Mouse (Mus musculus) lung, postnatal 25 days (tissue): ENCODE results near the gene Tex261.
"Not testable (repeated sequence)": the region's sequence is repeated elsewhere in the genome, so short reads cannot be mapped to it uniquely, and the experiment has no call there.

Source experiments
- DNase-seq: peaks from one replicate; pipeline ENCODE4 v3.0.0; 2022; ENCODE audit warnings: low spot score

The Tex261 gene

DNA sequence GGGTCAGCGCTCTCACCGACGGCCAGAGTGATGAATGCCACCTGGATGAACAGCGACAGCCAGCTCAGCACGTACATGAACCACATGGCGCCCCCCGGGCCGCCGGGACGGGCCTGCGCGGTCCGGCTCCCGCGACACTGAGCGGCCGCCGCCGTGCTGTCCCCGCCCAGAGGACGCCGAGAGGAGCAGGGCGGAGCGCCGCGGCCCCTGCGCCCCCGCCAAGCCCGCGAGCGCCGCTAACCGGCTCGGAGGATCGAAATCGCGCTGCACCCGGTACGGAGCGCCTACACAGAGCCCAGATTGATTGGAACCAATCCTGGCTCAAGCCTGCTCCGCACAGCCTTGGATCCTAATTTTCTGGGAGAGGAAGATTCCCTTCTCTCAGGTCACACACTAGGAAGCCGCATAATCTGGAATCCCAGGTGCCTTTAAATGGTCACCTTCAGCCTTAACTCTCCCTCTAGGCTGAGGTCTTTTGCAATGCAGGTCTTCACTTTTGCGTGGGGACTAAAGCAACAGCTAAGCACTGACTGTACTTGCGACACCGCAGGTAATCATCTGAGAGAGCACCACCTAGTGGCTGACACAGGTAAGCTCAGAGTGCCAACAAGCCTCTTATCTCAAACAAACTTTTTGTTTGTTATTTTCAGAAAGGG is at the start of gene Tex261:
Tex261 (minus strand) TSS at position 176 of the 656 bp plus-strand sequence.
- DNase-seq = peak; percentile 91

DNA sequence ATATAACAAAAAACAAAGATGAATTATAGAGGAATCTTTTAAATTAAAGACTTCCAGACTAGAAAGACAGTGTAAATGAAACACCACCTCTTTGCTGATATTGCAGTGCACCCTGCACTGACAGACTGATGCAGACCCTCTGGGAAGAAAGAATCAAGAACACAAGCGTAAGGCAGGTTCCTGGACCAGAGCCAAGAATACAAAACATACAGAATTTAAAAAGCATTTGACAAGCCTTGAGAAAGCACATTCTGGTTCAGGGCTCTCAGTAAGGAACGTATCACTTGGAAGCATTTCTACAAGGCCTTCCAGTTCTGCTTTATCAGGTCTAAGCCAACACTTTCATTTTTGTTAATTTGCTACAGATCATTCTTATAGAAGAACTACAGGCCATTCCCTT is 46.2 kb upstream of the Tex261 start:
- DNase-seq = no peak

DNA sequence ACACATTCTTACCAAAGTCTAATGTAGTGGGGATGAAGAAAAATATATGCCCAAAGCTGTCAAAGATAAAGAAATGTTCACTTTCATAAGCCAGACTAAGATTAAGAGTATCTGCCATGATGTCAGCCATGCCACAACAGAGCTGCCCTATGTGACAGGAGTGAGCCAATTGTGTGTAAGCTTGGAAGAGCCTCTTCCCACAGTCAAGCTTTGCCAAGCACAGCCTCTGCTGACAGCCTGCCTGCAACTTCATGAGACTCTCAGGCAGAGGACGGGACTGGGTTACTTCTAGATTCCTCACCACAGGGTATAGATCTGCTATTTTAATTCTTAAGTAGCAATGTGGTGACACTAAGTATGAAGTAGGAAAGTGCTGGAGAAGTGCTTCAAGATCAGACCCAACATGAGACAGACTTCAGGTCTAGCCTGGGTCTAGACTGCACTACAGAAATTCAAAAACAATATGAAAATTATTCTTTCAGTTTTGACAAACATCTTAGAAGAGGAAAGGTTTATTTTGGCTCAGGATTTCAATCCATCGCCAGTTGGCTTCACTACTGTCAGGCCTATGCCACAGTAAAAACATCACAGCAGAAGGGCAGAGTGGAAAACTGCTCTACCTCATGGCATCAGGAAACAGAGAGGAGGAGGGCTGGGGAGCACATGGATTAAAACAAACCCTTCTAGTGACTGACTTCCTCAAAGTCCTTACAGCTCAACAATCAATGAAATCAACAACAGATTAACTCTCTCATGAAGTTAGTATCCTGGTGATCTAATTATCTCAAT is 45.3 kb upstream of the Tex261 start:
- DNase-seq = no peak

DNA sequence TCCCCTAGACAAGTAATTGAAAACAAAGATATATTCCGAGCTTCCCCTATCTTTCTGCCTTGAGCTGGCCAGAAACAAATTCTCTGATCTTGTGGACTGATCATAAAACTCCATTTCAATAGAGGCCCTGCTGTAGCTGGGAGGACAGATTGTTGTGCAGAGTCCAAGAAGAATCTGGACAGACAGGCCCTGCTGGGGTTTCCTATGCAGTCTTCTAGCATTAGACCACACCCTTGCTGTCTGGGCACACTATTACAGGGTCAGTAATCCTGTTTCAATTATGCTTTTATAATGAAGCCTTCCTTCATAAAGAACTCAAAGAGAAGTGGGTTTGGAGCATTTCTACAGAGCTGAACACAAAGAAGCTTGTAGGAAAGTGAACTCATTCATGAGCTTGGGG is 43.4 kb upstream of the Tex261 start:
- no peak for DNase-seq

DNA sequence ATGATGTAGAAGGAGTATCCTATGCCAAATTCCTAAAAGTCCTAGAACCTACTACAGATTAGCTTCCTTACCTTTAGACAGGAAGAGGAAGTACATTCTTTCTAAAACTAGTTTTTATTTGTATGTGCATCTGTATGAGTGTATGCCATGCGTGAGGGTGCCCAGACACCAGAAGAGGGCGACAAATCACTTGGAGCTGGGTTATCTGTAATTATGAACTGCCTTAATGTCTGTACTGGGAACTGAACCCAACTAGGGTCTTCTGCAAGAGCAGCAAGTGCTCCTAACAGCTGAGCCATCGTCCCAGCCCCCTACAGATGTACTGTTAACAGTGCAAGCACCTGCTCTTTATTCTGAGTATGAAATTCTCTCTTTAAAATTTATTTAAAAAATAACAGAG is 40.2 kb upstream of the Tex261 start:
- no peak for DNase-seq

DNA sequence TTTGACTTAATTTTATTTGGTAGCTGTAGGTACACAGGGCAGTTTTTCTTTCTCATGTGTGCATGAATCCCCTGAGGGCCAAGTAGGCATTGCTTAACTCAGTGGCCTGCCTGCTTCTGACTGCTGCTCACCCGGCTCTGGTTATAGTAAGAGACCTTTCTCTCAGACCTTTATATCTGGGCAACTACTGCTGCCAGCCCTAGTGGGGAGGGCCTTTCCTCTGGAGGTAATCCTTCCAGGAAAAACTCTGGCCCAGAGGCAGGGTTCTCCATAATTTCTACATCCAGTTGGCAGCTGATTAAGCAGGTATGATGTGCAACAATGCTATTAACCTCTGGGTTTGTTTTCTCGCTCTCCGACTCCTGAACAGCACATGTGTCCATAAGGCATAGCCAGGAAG is 27.2 kb upstream of the Tex261 start:
- DNase-seq = no peak

DNA sequence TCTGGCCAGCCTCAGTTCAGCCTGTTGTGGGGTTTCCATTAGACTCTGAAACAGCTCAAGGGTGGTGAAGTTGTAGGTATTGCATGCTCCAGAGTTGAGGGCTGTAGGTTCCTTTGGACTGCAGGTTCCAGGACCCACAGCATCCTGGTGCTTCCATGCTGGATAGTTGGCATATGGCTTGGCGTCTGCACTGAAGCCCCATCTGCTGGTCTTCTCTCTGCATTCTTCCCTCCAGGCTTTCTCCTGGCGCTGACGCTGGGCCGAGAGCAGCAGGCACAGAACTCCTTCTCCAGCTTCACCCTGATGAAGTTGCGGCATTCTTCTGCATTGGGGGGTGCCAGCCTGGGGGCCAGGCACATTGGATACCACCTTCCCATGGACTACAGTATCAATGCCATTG is 26.4 kb upstream of the Tex261 start:
- DNase-seq = no peak

DNA sequence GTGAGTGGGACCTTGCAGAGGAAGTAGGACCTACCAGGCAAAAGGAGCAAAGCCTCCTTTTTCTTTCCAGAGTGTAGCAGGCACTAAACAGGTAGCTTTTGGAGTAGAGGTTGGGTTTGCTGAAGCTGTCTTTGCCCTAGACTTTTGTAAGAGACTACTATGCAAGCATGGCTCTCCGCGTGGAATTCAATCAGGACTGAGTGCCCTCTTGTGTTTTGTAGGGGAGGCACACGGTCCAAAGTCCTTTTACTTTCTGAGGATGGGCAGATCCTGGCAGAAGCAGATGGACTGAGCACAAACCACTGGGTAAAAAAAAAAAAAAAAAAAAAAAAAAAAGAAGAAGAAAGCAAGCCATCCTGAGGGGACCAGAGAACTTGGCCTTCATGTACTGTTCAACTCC is 21.1 kb upstream of the Tex261 start:
- no peak for DNase-seq

DNA sequence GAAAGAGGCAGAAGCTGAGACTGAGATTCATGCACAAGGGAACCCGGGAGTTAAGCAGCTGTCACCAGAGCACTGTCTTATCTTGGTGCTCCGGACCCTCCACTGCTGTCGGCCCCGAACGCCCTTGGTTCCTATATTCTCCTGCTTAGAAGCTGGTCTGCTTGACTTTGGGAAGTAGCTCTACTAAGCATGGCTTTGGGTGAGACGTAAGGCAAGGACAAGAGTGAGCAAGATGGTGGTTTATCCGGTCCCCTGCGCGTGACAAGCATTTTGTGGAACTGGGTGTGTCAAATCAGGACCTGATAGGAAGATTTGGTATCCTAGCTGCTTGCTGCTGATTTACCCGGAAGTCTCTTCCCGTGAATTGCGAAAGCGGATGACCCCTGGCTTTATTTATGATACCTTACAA is 19.9 kb upstream of the Tex261 start:
- peak; percentile 61 for DNase-seq

DNA sequence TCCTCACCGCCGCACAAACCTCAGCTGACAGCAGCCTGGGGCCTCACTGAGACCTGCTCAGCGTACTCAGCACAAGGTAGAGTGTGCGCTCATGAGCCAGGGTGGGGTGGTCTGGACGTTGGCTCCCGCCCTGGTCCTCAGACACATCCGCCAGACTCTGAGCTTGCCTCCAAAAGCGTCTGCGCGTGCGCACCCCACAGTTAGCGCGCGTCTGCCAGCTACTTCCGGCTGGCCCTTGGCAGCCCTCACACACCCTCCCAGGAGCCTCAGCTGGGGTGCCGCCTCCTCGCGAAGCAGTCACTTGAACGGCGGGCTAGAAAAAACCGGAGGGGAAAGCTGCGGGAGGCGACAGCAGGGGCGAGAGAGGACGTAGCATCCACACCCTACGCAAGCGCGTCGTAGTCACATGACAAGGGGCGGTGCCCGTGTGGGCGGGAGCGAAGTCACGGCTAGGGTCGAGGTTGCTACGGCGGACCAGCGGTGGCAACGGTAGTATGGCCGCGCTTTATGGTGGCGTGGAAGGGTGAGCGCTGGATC is 19.2 kb upstream of the Tex261 start, which contains the start of gene Nagk:
Nagk (plus strand) TSS at position 223 of the 537 bp plus-strand sequence.
- peak; percentile 94 for DNase-seq

DNA sequence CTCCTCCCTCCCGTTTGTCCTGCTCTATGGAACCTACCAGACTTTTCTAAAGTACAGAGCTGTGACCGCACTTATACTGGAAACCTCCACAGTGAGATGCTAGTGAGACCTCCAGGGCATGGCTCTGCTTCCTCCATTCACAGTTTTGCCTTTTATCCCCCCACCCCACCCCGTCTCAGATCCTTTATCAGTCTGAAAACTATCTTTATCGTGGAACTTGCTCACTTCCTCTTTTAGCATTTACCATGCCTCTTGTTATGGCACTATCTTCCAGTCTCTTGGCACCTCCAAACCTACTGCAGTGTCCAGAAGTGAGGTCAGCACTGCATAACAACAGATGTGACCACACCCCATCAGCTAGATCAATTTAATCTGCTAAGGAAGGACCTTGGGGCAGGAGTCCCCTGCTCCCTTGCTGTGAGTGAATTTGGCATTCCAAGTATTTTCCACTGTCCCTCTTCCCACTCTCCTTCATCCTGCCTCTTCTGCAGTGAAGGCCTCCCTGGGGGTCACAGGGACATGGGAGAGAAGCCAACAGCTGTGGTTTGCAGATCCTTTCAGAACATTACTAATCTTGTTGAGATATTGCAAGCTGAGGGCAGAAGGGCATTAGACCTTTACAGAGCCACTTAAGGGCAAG is 15.8 kb upstream of the Tex261 start:
- no peak for DNase-seq

DNA sequence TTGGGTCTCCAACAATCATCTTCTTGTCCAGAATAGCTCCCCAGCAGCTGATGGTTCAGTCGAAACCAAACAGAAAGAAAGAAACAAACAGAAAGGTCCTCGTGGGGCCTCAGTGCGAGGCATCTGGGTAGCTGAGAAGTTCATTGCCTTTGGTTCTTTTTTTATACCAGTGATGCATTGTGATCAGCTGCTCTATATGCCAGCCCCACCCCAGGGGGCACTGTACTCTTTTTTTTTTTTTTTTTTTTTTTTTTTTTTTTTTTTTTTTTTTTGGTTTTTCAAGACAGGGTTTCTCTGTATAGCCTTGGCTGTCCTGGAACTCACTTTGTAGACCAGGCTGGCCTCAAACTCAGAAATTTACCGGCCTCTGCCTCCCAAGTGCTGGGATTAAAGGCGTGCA is 14.9 kb upstream of the Tex261 start:
- DNase-seq = not testable (repeated sequence)

DNA sequence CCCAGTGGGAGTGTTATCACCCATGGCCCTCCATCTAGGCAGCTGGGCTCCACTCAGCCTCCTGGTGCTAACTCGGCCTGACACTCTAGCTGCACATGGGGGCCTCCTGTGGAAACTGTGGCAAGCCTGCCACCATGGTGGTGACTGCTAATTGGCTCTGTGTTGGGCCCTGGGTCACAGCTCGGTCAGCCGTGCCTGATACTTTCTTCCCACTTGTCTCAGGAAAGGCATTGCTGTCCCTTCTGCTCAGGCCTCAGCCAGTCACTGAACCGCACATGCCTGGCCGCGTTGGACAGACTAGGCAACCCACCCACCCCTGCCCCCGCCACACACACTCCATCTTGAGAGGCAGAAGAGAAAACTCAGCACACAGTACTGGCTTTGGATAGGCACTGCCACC is 12.9 kb upstream of the Tex261 start:
- no peak for DNase-seq

DNA sequence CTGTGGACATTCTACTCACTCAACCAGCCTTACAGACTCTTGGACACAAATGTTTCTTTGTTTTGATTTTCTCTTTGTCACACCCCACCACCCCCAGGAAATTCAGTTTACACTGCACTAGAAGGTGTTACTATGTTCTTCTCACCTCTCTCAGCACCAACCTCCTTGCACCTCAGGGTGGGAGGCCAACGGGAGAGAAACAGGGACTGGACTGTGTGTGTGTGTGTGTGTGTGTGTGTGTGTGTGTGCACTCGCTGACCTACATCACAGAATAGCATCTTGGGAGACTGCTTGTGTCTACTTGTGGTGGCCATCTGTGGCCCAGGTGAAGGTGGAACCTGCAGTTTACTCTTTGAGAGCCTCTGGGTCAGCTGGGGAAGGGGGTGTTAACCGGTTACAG is 10.8 kb upstream of the Tex261 start:
- no peak for DNase-seq

DNA sequence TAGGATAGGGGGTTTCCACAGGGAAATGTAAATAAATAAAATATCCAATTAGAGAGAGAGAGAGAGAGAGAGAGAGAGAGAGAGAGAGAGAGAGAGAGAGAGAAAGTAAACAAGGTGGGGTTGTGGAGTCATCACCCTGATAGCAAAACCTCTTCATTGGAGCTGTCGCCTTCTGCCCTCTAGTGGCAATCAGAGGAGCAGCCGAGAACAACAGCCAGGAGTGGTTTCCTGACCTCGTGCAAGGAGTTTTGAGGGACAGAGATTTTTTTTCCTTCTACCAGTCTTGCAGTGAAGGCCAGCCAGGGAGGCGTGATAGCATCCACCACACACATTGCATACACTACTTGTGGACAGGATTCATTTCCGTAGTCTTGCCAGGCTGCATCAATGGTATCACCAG is 3.4 kb upstream of the Tex261 start:
- peak; percentile 68 for DNase-seq

DNA sequence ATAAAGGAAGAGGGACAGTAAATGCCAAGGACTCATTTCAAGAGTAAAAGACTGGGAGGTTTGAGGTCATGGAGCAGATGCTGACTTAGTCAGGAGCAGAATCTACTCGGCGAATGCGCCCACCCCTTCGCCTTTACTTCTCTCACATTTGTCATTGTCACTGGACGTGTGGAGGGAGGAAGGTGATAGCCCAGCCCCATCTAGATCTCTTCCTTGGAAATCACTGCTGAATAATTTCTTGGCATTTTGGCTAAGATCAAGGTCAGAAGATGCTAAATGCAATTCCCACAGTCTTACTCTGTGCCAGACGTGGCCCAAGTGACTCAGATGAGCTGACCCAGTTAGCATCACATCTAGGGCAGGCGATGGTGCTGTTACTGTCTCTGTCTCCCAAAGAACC is 2.7 kb upstream of the Tex261 start:
- DNase-seq = no peak

DNA sequence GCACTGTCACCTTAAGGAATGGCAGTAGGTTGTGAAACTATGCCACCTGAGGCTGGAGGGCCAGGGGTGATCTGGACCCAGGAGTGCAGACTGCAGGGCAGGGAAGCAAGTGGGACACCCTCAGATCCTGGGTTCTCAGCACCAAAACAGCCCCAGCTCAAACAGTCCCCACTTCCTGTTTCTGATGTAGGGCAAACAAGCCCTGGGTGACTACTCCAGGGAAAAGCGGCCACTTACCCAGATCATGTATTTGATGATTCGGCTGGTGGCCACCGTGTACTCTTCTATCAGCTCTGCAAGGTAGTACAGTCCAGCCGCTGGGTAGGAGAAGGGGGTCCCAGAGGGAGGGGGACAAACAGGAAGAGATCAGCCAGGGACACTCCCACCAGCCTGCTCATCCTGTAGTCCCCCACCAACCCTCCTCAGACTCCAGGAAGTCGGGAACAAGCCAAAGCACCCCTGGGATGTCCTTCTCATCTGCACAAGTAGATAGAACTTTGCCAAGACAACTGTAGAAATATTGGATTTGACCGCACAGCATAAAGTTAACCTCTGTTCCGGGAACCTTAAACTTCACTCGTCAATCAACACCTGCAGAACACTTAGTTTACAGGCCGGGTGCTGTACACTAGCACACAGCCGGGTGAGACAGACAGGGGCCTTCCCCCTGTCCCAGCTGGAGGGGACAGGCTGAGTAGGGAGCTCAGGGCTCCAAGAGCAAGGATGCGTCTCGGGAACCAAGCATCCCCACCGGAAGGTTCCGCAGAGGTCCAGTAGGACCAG is 641 bp downstream of the Tex261 start:
- DNase-seq = no peak

DNA sequence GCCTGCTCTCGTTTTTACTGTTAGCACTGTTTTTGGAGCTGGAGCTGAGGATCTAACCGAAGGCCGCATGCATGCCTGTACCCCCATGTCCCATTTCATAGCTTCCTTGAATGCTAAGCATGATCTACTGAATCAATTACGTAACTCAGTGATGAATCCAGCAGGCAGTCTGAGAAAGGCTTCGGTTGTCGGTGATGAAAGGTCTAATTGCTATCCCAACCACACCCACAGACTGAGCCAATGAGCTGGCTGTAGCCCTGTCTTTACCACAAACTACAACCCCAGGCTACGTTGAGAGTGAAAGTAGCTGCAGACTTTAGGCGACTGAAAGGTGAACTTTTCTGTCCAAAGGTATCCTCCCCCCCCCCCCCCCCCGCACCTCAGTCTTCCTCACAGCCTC is 1.5 kb downstream of the Tex261 start:
- DNase-seq = no peak

DNA sequence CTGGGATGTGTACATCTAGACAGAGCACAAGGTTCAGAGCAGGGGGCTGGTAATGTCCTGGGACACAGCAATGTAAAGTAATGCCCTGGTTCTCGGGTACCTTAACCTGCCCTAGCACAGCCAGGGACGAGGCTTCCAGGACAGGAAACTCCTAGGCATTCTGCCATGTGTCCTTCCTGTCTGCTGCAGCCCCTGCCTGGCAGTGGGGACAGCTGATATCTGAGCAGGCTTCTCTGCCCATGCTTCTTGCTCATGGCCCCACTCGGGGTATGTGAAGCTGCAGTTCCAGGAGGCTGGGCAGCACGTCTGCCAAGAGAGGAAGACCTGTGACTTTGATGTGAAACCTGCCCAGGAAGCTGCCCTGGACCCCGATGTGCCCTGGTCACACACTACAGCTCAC is 7.1 kb downstream of the Tex261 start:
- no peak for DNase-seq

DNA sequence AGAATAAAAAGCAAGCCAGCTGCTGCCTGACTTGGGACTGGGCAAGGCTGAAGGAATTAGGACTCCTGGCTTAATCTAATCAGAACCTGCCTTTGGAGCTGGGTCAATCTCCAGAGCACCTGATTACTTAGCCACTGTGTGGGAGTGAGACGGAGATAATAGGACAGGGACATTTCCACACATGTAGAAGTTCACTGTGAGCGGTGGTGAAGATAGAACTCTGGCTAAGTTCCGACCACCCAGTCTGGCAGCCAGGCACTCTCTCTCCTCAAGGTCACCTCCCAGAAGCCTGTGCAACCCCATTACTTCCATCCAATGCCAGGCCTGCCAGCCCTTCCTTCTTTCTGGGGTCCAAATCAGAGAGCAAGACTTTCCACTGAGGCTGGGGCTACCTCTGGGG is 8.6 kb downstream of the Tex261 start:
- no peak for DNase-seq

DNA sequence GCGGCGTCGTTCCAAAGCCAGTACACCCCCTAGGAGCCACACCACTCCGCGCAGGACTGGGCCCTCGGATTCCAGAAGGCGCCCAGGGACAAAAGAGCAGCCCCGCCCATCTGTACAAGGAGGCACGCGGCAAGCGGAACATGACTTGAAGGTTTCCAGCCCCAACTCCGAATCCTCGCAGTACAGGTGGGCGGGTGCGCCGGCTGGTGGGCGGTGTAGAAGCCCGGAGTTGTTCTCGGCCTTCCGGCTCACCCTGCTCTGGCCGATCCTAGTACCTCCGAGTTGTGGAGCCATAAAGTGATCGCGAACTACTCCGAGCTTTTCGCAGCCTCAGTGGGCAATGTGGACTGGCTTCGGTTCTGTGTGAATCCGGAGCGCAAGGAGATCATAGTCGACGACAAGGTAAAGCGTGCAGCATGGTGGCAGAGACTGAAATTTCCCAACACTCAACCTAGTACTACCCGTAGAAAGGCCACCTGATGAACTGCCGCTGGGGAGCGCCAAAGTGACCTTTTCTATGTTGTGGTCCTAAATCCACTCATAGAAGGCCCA is 12.7 kb downstream of the Tex261 start:
- no peak for DNase-seq

DNA sequence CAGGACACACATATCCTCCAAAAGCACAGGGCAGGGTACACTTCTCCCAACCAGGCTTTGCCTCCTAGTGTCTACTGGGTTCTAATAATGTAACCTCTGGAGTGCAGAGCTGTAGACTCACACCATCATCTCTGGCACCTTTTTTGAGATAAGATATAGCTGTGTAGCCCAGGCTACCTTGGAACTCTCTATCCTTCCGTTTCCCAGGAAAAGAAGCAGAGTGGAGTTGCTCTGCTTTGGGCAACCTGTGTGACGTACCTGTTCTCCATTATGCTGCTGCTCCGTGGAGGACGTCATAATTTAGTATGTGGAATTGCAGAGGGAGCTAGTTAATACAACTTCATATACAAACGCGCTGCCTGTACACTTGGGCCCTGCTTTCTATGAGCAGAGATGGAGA is 13.3 kb downstream of the Tex261 start, which contains the start of gene Ankrd53:
Ankrd53 (plus strand) TSS at position 301 of the 400 bp plus-strand sequence.
- DNase-seq = no peak
